Mouse (Mus musculus) hindbrain, embryonic 12.5 days (tissue): ENCODE results near the gene Dok1. TPM values are rescaled to one million over a fixed set of nuclear protein-coding genes. Genes with fewer than 3 reads are reported as not detected.
A peak's percentile ranks its signal among the peaks of the same experiment; 100 is the strongest.

Source experiments
- ATAC-seq: fragments of 200-750 bp; cut with Nextera tagmentation; 2 replicates; pipeline ENCODE4 v1.8.0; 2017; ENCODE audit warnings: moderate TSS enrichment; ENCODE audit not compliant: low FRiP score
- H3K27ac ChIP-seq: fragments of 300-500 bp; sonication (generic); 2 replicates; pipeline ENCODE4 v1.5.1; 2016; ENCODE audit warnings: mild to moderate bottlenecking
- H3K27me3 ChIP-seq: fragments of 300-500 bp; sonication (generic); 2 replicates; pipeline ENCODE4 v1.6.1; 2016; ENCODE audit warnings: mild to moderate bottlenecking
- H3K36me3 ChIP-seq: fragments of 300-500 bp; sonication (generic); 2 replicates; pipeline ENCODE4 v1.6.1; 2016; ENCODE audit warnings: mild to moderate bottlenecking
- H3K4me1 ChIP-seq: fragments of 300-500 bp; sonication (generic); 2 replicates; pipeline ENCODE4 v1.6.1; 2016
- H3K4me2 ChIP-seq: fragments of 300-500 bp; sonication (generic); replicated peaks from 2 replicates; pipeline ENCODE4 v1.6.1; 2016; ENCODE audit warnings: mild to moderate bottlenecking
- H3K4me3 ChIP-seq: fragments of 300-500 bp; sonication (generic); 2 replicates; pipeline ENCODE4 v1.5.1; 2016; ENCODE audit warnings: mild to moderate bottlenecking
- H3K9ac ChIP-seq: fragments of 300-500 bp; sonication (generic); 2 replicates; pipeline ENCODE4 v1.6.1; 2016; ENCODE audit warnings: mild to moderate bottlenecking, moderate library complexity
- H3K9me3 ChIP-seq: fragments of 300-500 bp; sonication (generic); replicated peaks from 2 replicates; pipeline ENCODE4 v1.6.1; 2016; ENCODE audit warnings: mild to moderate bottlenecking
- WGBS: fragments of 180-500 bp; shearing (Covaris S2); methylation state at CpG from one replicate; pipeline ENCODE4 v1.1.7; 2016; 5-methylcytosine and 5-hydroxymethylcytosine counted together
- polyA plus RNA-seq: library from polyadenylated mRNA; unstranded; fragments of >200 nt; fragmentation: Nextera tagmentation; extraction: Ambion mirVana; gene quantifications from 2 replicates; pipeline ENCODE4 v1.2.1, GENCODE M21; 2016

The Dok1 gene
- polyA plus RNA-seq, 1 experiment from 2014 or later: 10.3 TPM

DNA sequence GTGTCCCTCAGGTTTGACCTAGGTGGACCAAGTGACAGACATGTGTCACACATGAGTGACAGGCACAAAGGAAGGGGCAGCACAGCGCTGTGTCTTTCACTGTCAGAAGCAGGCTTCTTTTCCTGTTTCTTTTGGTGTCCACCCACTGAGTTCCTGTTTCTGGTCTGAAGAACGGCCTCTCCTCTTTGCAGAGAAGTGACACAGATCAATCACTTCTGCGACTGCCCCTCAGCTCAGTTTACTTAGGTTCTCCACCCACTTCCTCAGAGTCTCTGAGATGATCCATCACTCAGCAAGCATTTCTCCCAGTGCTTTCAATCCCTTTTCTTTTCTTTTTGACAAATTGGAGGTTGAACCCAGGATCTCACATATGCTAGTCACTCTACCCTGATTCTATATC lies 24.6 kb downstream of the Dok1 start:
- Histone ChIP-seq H3K4me2 (no peak overlapping the region), H3K27me3 (0 out of 2 replicates have a peak, but pooled peaks cover 2% of the 10 kb centered on the region), H3K9me3 (no peaks in the 10 kb centered on the region), H3K4me1 (peaks cover 4% of the 10 kb centered on the region; the same call in 1 of the 2 replicates), H3K4me3 (no peak overlapping the region), H3K36me3 (no peaks in the 10 kb centered on the region), H3K27ac (no peak overlapping the region), H3K9ac (no peak overlapping the region)
- no peak for ATAC-seq
- 56% methylated on average over 3 of the region's 3 CpGs for WGBS

DNA sequence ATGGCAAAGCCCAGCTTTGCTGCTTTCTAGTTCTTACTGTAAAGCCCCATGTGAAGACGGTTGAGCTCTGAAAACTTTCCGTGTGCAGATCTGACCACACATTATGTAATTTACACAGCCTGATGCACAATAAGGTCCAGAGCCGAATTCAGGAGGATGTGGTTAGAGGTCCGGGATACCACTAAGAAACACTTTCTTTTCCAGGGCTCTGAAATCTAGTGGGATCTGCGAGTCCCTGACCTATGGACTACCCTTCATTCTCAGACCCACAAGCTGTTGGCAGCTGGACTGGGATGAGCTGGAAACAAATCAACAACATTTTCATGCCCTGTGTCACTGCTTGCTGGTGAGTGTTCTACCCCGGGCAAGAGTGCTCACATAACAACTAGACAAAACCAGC lies 27.2 kb downstream of the Dok1 start:
- Histone ChIP-seq H3K9me3 (no peaks in the 10 kb centered on the region), H3K27me3 (no peaks in the 10 kb centered on the region), H3K36me3 (no peaks in the 10 kb centered on the region), H3K4me1 (peaks cover 4% of the 10 kb centered on the region; the same call in 1 of the 2 replicates), H3K4me2 (no peak overlapping the region), H3K9ac (no peak overlapping the region), H3K27ac (no peak overlapping the region), H3K4me3 (no peak overlapping the region)
- 88% methylated on average over 6 of the region's 6 CpGs for WGBS
- no peak for ATAC-seq

DNA sequence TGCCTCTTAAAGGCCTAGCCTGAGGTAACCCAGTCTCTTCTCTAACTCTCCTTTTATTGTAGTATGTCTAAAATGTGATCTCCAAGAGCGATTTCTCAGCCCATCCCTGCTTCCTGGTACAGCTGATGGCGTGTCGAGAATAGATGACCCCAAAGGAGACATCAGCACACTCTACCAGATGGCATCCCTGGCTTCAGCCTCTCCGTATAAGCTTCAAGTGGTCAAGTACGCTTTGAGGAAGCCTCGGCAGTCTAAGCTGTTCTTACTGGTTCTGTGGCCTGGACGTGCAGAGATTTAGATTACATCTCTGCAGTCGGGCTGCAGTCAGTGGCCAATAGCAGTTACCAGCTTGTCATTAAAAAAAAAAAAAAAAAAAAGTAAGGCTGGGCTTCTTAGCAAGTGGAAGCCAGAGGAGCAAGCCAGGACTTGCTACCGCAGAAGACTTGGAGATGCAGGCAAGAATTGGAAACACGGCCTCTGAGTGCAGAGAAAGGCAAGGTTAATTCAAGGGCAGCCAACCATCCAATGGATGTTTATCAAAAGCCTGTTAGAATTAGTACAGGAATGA lies 27.7 kb downstream of the Dok1 start:
- H3K4me1 ChIP-seq: peaks cover 4% of the 10 kb centered on the region; the same call in 1 of the 2 replicates
- no peak overlapping the region for H3K4me2 ChIP-seq
- no peak for ATAC-seq
- H3K36me3 ChIP-seq: no peaks in the 10 kb centered on the region
- no peaks in the 10 kb centered on the region for H3K27me3 ChIP-seq
- no peak overlapping the region for H3K9ac ChIP-seq
- H3K4me3 ChIP-seq: no peak overlapping the region
- WGBS: 85% methylated on average over 10 of the region's 10 CpGs
- H3K9me3 ChIP-seq: no peaks in the 10 kb centered on the region
- H3K27ac ChIP-seq: no peak overlapping the region

DNA sequence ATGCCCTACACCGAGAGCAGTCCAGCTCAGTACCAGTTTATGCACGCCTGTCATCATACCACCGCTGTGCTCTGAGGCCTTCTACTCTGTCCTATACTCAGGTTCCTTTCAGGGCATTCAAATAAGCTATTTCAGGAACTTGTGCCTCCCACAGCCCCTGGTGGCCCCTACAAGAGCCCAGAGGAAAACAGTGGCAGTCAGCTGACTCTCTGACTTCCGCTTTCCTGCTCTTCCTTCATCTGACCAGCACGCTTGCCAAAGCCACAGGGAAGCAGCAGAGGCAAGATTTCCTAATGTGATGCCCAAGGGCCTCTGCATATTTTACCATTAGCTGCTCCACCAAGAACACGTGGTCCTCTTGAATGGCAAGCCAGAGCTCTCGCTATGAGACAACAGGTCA lies 28.4 kb downstream of the Dok1 start:
- H3K9me3 ChIP-seq: no peaks in the 10 kb centered on the region
- no peaks in the 10 kb centered on the region for H3K36me3 ChIP-seq
- WGBS: 52% methylated on average over 7 of the region's 7 CpGs
- peaks cover 4% of the 10 kb centered on the region; the same call in 1 of the 2 replicates for H3K4me1 ChIP-seq
- ATAC-seq: no peak
- no peak overlapping the region for H3K4me3 ChIP-seq
- no peak overlapping the region for H3K4me2 ChIP-seq
- H3K27me3 ChIP-seq: 0 out of 2 replicates have a peak, but pooled peaks cover 3% of the 10 kb centered on the region
- H3K27ac ChIP-seq: no peak overlapping the region
- no peak overlapping the region for H3K9ac ChIP-seq

DNA sequence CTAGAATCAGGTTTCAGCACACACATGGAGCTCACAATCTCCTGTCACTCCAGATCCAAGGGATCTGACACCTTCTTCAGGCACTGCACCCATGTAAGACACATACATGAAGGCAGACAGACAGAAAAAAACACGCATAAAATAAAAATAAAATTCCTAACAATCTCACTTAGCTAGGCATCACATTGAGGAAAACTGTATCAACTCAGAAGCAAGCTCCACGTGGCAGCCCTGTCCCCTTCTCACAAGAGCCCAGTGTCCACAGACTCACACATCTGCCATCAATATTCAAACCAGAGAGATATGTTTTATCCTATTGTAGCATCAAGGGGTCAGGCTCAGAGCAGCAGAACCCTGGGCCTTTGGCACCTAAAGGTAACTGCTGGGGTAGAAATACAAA lies 29.0 kb downstream of the Dok1 start:
- ATAC-seq: no peak
- H3K36me3 ChIP-seq: no peaks in the 10 kb centered on the region

DNA sequence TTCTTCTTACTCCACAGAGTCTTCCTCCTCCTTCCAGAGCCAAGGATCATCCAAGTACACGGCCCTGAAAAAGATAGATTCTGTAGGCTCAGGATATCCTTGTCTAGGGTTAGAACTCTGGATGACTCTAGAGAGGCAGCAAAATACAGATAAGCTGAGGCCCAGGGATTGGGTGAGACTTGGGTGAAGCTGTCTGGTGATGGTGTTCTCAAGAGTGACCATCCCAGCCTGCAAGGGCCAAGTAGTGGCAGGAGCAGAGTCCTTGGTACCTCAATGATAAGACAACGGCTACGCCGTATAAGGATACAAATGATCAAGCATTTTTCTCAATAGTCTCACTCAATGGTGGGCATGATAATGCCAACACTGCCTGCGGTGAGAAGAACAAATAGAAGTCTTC lies 29.4 kb downstream of the Dok1 start:
- ATAC-seq: no peak
- Histone ChIP-seq H3K27me3 (0 out of 2 replicates have a peak, but pooled peaks cover 3% of the 10 kb centered on the region), H3K4me3 (no peak overlapping the region), H3K36me3 (no peaks in the 10 kb centered on the region), H3K9ac (no peak overlapping the region), H3K4me1 (peaks cover 4% of the 10 kb centered on the region; the same call in 1 of the 2 replicates), H3K4me2 (no peak overlapping the region), H3K27ac (no peak overlapping the region), H3K9me3 (no peaks in the 10 kb centered on the region)
- 85% methylated on average over 5 of the region's 5 CpGs for WGBS

More for the DNA sequence above, 29.0 kb downstream of the Dok1 start:
- H3K4me1 ChIP-seq: peaks cover 4% of the 10 kb centered on the region; the same call in 1 of the 2 replicates
- H3K4me2 ChIP-seq: no peak overlapping the region
- H3K4me3 ChIP-seq: no peak overlapping the region
- WGBS: 70% methylated on average over 2 of the region's 2 CpGs
- H3K27ac ChIP-seq: no peak overlapping the region
- H3K27me3 ChIP-seq: 0 out of 2 replicates have a peak, but pooled peaks cover 3% of the 10 kb centered on the region
- H3K9me3 ChIP-seq: no peaks in the 10 kb centered on the region
- H3K9ac ChIP-seq: no peak overlapping the region

DNA sequence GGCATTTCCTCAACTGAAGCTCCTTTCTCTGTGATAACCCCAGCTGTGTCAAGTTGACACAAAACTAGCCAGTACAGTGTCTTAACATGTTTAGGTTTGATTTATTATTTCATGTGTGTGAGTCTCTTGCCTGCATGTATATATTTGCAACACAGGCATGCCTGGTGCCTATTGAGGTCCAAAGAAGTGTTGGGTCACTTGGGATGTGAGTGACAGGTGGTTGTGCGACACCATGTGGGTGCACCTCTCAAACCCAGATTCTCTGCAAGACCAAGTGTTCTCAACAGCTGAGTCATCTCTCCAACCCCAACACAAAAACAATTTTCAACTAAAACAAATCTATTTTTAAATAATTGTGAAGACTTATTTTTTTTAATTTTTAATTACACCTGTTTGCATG lies 30.2 kb downstream of the Dok1 start:
- Histone ChIP-seq H3K4me1 (peaks cover 4% of the 10 kb centered on the region; the same call in 1 of the 2 replicates), H3K27me3 (0 out of 2 replicates have a peak, but pooled peaks cover 3% of the 10 kb centered on the region), H3K4me2 (no peak overlapping the region), H3K4me3 (no peak overlapping the region), H3K36me3 (no peaks in the 10 kb centered on the region), H3K9ac (no peak overlapping the region), H3K9me3 (no peaks in the 10 kb centered on the region), H3K27ac (no peak overlapping the region)
- no peak for ATAC-seq
- 91% methylated on average over 1 of the region's 1 CpGs for WGBS

DNA sequence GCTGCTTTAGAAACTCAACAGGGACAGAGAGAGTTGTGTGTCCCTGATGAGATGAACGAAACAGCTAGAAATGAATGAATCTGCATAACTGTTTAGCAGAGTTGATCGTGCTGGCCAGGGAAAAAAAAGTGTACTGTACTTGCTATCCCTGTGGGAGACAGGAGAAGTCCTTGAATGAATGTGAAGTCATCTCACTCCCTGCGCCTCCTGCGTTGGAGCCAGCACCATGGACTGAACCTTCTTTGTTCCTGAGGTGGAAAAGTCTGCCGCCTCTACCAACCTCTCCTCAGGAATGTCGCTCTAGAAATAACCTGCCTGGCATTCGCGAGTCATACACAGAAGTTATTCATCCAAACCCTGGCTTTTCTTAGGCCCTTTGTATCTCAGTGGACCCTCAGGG lies 33.3 kb downstream of the Dok1 start:
- no peak overlapping the region for H3K27ac ChIP-seq
- WGBS: 60% methylated on average over 8 of the region's 8 CpGs
- H3K36me3 ChIP-seq: no peaks in the 10 kb centered on the region
- H3K27me3 ChIP-seq: 0 out of 2 replicates have a peak, but pooled peaks cover 3% of the 10 kb centered on the region
- no peak for ATAC-seq
- peaks cover 5% of the 10 kb centered on the region for H3K4me1 ChIP-seq
- H3K9me3 ChIP-seq: no peaks in the 10 kb centered on the region
- no peak overlapping the region for H3K4me2 ChIP-seq
- no peak overlapping the region; the same call in 1 of the 2 replicates for H3K9ac ChIP-seq
- H3K4me3 ChIP-seq: no peak overlapping the region

DNA sequence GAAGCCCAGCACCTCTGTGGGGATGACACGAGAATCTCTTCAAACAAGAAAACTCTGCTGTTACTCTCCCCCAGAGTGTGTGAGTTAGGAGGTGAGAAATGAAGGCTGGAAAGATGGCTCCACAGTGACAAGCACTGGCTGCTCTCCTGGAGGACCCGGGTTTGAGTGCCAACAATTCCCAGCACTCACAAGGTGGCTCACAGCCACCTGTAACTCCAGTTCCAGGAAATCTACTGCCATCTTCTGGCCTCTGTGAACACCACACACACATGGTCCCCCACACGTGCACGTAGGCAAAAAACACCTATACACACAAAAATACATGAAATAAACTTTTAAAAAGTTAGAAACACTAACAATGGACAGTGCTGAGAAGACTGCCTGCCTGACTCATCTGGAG lies 34.9 kb downstream of the Dok1 start:
- Histone ChIP-seq H3K27ac (no peak overlapping the region), H3K4me2 (no peak overlapping the region), H3K27me3 (0 out of 2 replicates have a peak, but pooled peaks cover 3% of the 10 kb centered on the region), H3K4me3 (no peak overlapping the region), H3K9ac (no peak overlapping the region), H3K4me1 (peaks cover 2% of the 10 kb centered on the region; the same call in 1 of the 2 replicates), H3K36me3 (no peaks in the 10 kb centered on the region), H3K9me3 (no peaks in the 10 kb centered on the region)
- ATAC-seq: no peak
- 72% methylated on average over 4 of the region's 4 CpGs for WGBS

DNA sequence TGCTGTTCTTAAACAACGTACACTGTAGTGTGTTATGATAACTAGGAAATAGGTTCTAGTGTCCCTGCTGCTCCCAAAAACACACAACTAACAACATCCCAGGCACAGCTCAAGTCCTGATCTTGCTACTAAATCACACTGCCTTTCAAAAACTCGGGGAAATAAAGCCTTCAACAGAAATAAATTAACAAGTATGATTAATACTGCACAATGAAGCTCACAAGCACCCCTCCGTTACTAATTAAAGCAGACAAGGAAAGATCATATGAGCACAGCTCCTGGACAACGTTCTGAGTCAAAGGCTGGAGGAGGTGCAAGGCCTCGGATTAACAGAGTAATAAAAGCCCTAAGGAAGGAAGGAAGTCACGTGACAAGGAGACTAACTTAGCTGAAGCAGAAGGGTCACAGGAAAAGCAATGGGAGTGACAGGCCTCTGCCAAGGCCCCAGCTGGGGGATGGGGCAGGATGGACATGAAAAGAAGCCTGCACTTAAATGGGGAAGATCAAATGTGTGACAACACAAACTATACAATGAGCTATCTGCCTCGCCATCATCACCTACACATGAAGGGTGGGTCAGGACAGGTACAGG lies 35.7 kb downstream of the Dok1 start:
- Histone ChIP-seq H3K9ac (no peak overlapping the region), H3K27me3 (0 out of 2 replicates have a peak, but pooled peaks cover 3% of the 10 kb centered on the region), H3K4me2 (no peak overlapping the region), H3K9me3 (no peaks in the 10 kb centered on the region), H3K4me3 (no peak overlapping the region), H3K4me1 (peaks cover 2% of the 10 kb centered on the region; the same call in 1 of the 2 replicates), H3K36me3 (no peaks in the 10 kb centered on the region), H3K27ac (no peak overlapping the region)
- 66% methylated on average over 7 of the region's 7 CpGs for WGBS
- ATAC-seq: 0 out of 2 replicates have a peak, but pooled peaks have one; percentile 38

DNA sequence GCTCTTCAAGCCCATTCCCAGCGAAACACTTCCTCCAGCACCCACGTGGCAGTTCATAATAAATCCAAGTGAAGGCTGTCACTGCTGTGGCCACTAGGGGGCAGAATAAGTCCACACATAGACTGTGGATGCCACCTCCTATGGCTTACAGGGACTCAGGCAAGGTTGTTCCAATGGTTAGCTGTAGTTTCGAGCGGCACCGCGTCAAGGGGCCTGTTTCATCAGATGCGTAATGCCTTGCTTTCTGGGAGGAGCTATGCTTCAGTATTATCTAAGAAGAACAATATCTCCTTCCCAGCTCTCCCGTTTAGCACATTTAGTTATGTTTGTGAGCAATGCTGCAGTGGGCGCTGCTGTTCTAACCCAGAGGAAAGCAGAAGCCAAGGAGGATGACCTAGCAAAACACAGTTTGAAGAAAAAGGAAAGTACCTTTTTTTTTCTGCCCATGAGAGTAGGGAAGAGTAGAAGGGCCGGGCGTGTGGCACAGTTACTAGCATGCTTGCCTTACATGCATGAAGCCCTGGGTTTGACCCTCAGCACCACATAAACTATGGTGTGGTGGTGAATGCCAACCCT lies 36.4 kb downstream of the Dok1 start:
- peaks cover 2% of the 10 kb centered on the region; the same call in 1 of the 2 replicates for H3K4me1 ChIP-seq
- H3K27ac ChIP-seq: no peak overlapping the region
- no peak overlapping the region for H3K9ac ChIP-seq
- peak overlapping the region; percentile 35 for H3K4me2 ChIP-seq
- no peaks in the 10 kb centered on the region for H3K36me3 ChIP-seq
- no peak overlapping the region for H3K4me3 ChIP-seq
- 0 out of 2 replicates have a peak, but pooled peaks cover 3% of the 10 kb centered on the region for H3K27me3 ChIP-seq
- ATAC-seq: peak; percentile 91
- WGBS: 15% methylated on average over 11 of the region's 11 CpGs
- H3K9me3 ChIP-seq: no peaks in the 10 kb centered on the region

DNA sequence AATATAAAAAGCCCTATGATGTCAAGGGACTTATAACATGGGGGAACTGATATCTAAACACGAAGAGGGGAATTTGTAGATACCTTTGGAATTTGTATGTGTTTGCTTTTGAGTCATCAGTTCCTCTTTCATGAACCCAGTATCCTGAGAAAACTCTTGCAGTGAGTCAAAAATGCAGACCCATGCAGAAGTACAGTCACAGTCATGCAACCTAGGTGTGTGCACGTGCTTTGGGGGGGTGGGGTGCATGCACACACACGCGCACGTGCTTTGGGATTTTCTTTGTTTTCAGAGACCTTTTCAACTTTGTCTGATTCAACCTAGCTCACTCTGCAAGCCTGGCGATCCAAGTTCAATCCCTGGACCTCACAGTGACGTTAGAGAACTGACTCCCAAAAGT lies 38.9 kb downstream of the Dok1 start:
- no peaks in the 10 kb centered on the region for H3K27me3 ChIP-seq
- H3K4me1 ChIP-seq: peaks cover 2% of the 10 kb centered on the region; the same call in 1 of the 2 replicates
- no peak for ATAC-seq
- H3K9me3 ChIP-seq: no peaks in the 10 kb centered on the region
- WGBS: 74% methylated on average over 7 of the region's 7 CpGs
- H3K36me3 ChIP-seq: no peaks in the 10 kb centered on the region
- H3K9ac ChIP-seq: no peak overlapping the region
- H3K4me3 ChIP-seq: no peak overlapping the region
- H3K4me2 ChIP-seq: no peak overlapping the region
- no peak overlapping the region for H3K27ac ChIP-seq
